Mouse (Mus musculus) E14TG2a.4 (cell line): ENCODE results near the gene BC049715.

Source experiments
- CTCF ChIP-seq: conservative IDR thresholded peaks from 2 replicates; pipeline ENCODE4 v1.5.1; 2014; ENCODE audit warnings: low read length
- NANOG ChIP-seq: IDR thresholded peaks from 2 replicates; pipeline ENCODE4 v1.6.1; 2014; ENCODE audit warnings: borderline replicate concordance, low read length, mixed read lengths
- POU5F1 ChIP-seq: IDR thresholded peaks from 2 replicates; pipeline ENCODE4 v1.6.1; 2014; ENCODE audit warnings: low read length, borderline replicate concordance

- TF ChIP-seq CTCF: no peak
- TF ChIP-seq POU5F1: no peak
- TF ChIP-seq NANOG: no peak
Measured at GRCm38 (mm10) chr6:136782761-136783160, 44.7 kb upstream of the BC049715 start.
